Mouse (Mus musculus): ENCODE measurements at regions not wholly inside any gene's neighbourhood (a gene's known extent, or its start where the extent isn't known, plus 50 kb on each side); places are given as distances from the start of the nearest gene placed in this dataset.

- no peak for DNase-seq
Observed at GRCm38 (mm10) chr5:73938450-73938849, 129.8 kb downstream of the Usp46 start.

GRCm38 (mm10) chr5:73942950-73943349, 125.3 kb downstream of the Usp46 start:
- peak; percentile 28 to 54 for DNase-seq

- DNase-seq = no peak
Observed at GRCm38 (mm10) chr5:73945671-73946070, 122.6 kb downstream of the Usp46 start.

DNA sequence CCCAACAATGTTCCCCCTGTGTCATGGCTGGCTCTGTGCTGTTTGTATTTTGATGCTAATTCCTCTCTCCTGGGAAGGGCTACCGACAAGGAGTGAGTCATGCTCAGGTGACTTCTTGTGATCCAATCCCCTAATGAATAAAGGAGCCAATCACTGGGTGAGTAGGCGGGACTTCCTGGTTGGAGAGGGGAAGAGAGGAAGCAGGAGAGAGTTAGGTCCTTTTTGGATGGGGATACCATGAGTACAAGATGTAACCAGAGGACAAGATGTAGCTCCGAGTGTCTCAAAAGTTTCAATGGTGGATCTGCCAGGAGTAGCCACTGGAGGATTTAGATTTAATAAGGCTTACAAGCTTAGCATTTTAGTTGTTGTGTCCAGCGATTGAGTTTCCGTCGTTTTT, 122.1 kb downstream of the Usp46 start:
- no peak for DNase-seq

DNA sequence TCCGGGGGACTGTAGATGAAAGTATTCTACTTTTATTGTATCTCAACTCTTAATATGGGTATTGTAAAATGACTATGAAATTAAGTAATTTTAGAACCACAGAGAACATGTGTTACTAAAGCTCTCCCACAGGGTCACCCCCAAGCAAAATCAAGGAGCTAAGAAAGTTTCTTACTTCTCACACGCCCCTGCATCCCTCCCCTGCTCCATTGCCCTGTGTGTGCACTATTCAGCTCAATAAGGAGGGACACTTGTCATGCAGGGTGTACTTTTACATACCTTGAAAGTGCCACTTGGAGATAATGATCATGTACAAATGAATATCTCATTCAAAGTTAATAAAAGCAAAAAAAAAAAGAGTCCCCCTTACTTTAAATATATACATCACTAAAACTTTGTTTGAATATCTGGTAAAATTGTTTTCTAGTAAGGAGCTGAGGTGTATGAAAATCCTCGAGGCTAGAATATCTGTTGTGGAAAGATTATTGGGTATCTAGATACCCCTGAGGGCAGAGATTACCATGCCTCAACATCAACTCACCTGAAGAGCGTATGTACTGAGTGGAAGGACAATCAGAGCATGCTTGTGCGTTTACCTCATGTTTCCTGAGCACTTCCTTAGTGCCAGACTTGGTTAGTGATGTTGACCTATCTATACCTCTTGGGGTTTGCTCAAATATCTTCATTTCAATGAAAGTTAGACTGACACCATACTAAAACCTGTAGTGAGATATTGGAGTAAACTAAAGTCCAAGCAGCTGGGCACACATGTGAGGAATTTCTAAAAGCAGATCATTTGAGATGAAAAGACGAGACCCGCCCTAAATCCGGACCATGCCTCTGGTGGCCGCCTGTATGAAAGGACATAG, 120.0 kb downstream of the Usp46 start:
- DNase-seq = no peak

Data from cerebellum, postnatal 36 days (tissue).